Mouse (Mus musculus) bone marrow macrophage, adult 2 months (primary cell): ENCODE results near the gene Stmnd1. TPM values are rescaled to one million over a fixed set of nuclear protein-coding genes. Genes with fewer than 3 reads are reported as not detected.

Experiments
- H3K27ac ChIP-seq: 2 replicates; pipeline ENCODE4 v1.5.1; 2012; ENCODE audit warnings: low read depth, low read length; ENCODE audit not compliant: insufficient read depth
- H3K4me1 ChIP-seq: 2 replicates; pipeline ENCODE4 v1.6.1; 2012; ENCODE audit warnings: low read length; ENCODE audit not compliant: control insufficient read depth, insufficient read depth
- H3K4me3 ChIP-seq: 2 replicates; pipeline ENCODE4 v1.5.1; 2012; ENCODE audit warnings: mild to moderate bottlenecking, low read length, moderate library complexity; ENCODE audit not compliant: insufficient read depth
- CTCF ChIP-seq: IDR thresholded peaks from 2 replicates; pipeline ENCODE4 v1.5.1; 2012; ENCODE audit warnings: low read depth, mild to moderate bottlenecking, low read length, moderate library complexity
- POLR2A ChIP-seq: IDR thresholded peaks from 2 replicates; pipeline ENCODE4 v1.6.1; 2012; ENCODE audit warnings: mild to moderate bottlenecking, low read depth, low read length, borderline replicate concordance
- polyA plus RNA-seq: library from polyadenylated mRNA; stranded (reverse); fragments of >200 nt; gene quantifications from 2 replicates; pipeline ENCODE4 v1.2.4, GENCODE M21; 2012; ENCODE audit not compliant: missing spikeins, insufficient read depth, insufficient read length

The Stmnd1 gene
- polyA plus RNA-seq, 1 experiment: not detected

GRCm38 (mm10) chr13:46337791-46338190 is 64.3 kb downstream of the Stmnd1 start:
- TF ChIP-seq POLR2A: no peak
- no peak for TF ChIP-seq CTCF
- H3K4me3 ChIP-seq: no peak overlapping the region
- H3K4me1 ChIP-seq: peaks cover 7% of the 10 kb centered on the region
- no peak overlapping the region for H3K27ac ChIP-seq

GRCm38 (mm10) chr13:46339954-46340353 is 66.4 kb downstream of the Stmnd1 start:
- peaks cover 7% of the 10 kb centered on the region for H3K4me1 ChIP-seq
- TF ChIP-seq POLR2A: no peak
- no peak for TF ChIP-seq CTCF
- no peak overlapping the region for H3K27ac ChIP-seq
- H3K4me3 ChIP-seq: no peak overlapping the region

DNA sequence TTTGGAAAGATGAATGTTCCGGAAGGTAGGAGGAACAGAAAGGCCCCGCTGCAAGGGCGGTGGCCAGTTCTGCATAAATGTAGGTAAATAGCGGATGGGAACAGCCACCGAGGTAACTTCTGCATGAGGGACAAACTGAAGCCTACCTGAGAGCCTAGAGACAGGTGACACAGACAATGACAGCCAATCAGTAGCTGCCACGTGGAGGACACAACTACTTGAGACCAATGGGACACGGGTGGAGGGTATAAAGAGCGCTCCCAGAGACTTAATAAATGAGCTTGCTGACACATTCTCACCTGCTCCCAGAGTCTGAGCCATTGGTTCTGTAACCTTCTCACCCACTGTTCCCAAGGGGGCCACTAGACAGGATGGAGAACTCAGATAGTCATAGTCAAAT is 67.1 kb downstream of the Stmnd1 start:
- H3K4me1 ChIP-seq: peaks cover 7% of the 10 kb centered on the region
- no peak overlapping the region for H3K4me3 ChIP-seq

DNA sequence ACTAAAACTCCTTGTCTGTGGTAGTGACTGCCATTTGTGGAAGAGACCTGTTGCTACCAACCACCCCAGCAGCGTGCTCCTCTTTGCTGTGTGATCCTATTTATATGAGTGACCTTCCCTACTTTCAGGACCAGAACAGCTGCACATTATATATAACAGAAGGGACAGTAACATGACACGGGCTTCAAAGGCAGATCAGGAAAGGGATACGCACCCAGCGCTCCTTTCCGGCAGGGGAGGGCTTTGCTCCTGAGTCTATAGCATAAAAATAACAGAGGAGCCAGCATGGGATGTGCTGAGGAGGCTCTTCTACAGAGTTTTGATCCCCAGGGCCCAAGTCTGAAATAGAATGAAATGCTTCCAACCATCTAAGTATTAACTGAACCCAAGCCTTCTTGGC is 67.9 kb downstream of the Stmnd1 start:
- H3K4me3 ChIP-seq: no peak overlapping the region
- no peak overlapping the region for H3K27ac ChIP-seq
- TF ChIP-seq POLR2A (no peak), CTCF (no peak)
- H3K4me1 ChIP-seq: peaks cover 7% of the 10 kb centered on the region

More for the DNA sequence above, 67.1 kb downstream of the Stmnd1 start:
- TF ChIP-seq CTCF: no peak
- no peak for TF ChIP-seq POLR2A
- no peak overlapping the region for H3K27ac ChIP-seq

- Histone ChIP-seq H3K4me3 (no peak overlapping the region), H3K27ac (no peak overlapping the region), H3K4me1 (peaks cover 7% of the 10 kb centered on the region)
Measured at GRCm38 (mm10) chr13:46343226-46343625, 69.7 kb downstream of the Stmnd1 start.

GRCm38 (mm10) chr13:46346830-46347512 is 73.5 kb downstream of the Stmnd1 start:
- TF ChIP-seq POLR2A (no peak), CTCF (no peak)
- Histone ChIP-seq H3K4me1 (no peaks in the 10 kb centered on the region), H3K27ac (no peak overlapping the region), H3K4me3 (no peak overlapping the region)

More at GRCm38 (mm10) chr13:46343226-46343625, 69.7 kb downstream of the Stmnd1 start:
- TF ChIP-seq CTCF (no peak), POLR2A (no peak)

- Histone ChIP-seq H3K4me1 (no peaks in the 10 kb centered on the region), H3K27ac (no peak overlapping the region), H3K4me3 (no peak overlapping the region)
- no peak for TF ChIP-seq POLR2A
- TF ChIP-seq CTCF: no peak
Measured at GRCm38 (mm10) chr13:46349664-46350063, 76.1 kb downstream of the Stmnd1 start.

Other genes starting within 250 kb of the Stmnd1 start
- gene Rbm24, start 144.7 kb downstream of the Stmnd1 start, polyA plus RNA-seq: not detected in 2 replicates
- not detected in 2 replicates for gene Cap2, start 228.1 kb downstream of the Stmnd1 start, polyA plus RNA-seq